Mouse (Mus musculus) MEL (cell line): ENCODE measurements at regions not wholly inside any gene's neighbourhood (a gene's known extent, or its start where the extent isn't known, plus 50 kb on each side); places are given as distances from the start of the nearest gene placed in this dataset.

Source experiments
- DNase-seq: peaks from one replicate; pipeline ENCODE4 v3.0.0; 2011; ENCODE audit warnings: low read depth, low spot score
- H3K27ac ChIP-seq: 2 replicates; pipeline ENCODE4 v1.5.1; 2012; ENCODE audit warnings: low read depth, mild to moderate bottlenecking, control low read depth, low read length, moderate library complexity; ENCODE audit not compliant: control insufficient read depth
- H3K27me3 ChIP-seq, 2 experiments: fragments of 150-350 bp in 1 of 2; sonication (generic) in 1 of 2; 2 replicates each; pipeline ENCODE4 v1.6.1; 2012; ENCODE audit warnings: low read length in 2 of 2, mild to moderate bottlenecking in 2 of 2, improper control_type of control experiment in 1 of 2, moderate library complexity in 1 of 2; ENCODE audit not compliant: insufficient read depth in 2 of 2, control insufficient read depth in 1 of 2
- H3K36me3 ChIP-seq, 2 experiments: 2 replicates each; pipeline ENCODE4 v1.6.1; 2012 to 2014; ENCODE audit warnings: low read length in 2 of 2, improper control_type of control experiment in 1 of 2, inconsistent platforms in 1 of 2, mild to moderate bottlenecking in 1 of 2; ENCODE audit not compliant: insufficient read depth in 2 of 2, control insufficient read depth in 1 of 2
- H3K4me1 ChIP-seq, 2 experiments: fragments of 150-350 bp in 1 of 2; sonication (generic) in 1 of 2; 2 replicates each; pipeline ENCODE4 v1.6.1; 2012; ENCODE audit warnings: low read length in 2 of 2, improper control_type of control experiment in 1 of 2, mild to moderate bottlenecking in 1 of 2; ENCODE audit not compliant: insufficient read depth in 2 of 2, control insufficient read depth in 1 of 2
- H3K4me3 ChIP-seq, 2 experiments: fragments of 150-350 bp in 1 of 2; sonication (generic) in 1 of 2; 2 replicates each; pipeline ENCODE4 v1.5.1; 2012; ENCODE audit warnings: low read depth in 2 of 2, low read length in 2 of 2, mild to moderate bottlenecking in 2 of 2, moderate library complexity in 2 of 2, control low read depth in 1 of 2, improper control_type of control experiment in 1 of 2; ENCODE audit not compliant: control insufficient read depth in 1 of 2, insufficient read depth in 1 of 2
- H3K79me2 ChIP-seq: 2 replicates; pipeline ENCODE4 v1.6.1; 2012; ENCODE audit warnings: mild to moderate bottlenecking, low read length, moderate library complexity; ENCODE audit not compliant: control insufficient read depth, poor library complexity, insufficient read depth
- H3K9ac ChIP-seq: 2 replicates; pipeline ENCODE4 v1.6.1; 2012; ENCODE audit warnings: low read depth, mild to moderate bottlenecking, control low read depth, low read length, moderate library complexity; ENCODE audit not compliant: control insufficient read depth, poor library complexity, severe bottlenecking
- H3K9me3 ChIP-seq: fragments of 150-350 bp; sonication (generic); replicated peaks from 2 replicates; pipeline ENCODE4 v1.6.1; 2012; ENCODE audit warnings: mild to moderate bottlenecking, low read length, improper control_type of control experiment, moderate library complexity; ENCODE audit not compliant: insufficient read depth
- CHD1 ChIP-seq: IDR thresholded peaks from 2 replicates; pipeline ENCODE4 v1.6.1; 2012; ENCODE audit warnings: low read depth, mild to moderate bottlenecking, inconsistent platforms, low read length, improper control_type of control experiment
- EP300 ChIP-seq, 2 experiments: IDR thresholded peaks; 2 replicates each; pipeline ENCODE4 v1.6.1; 2011; ENCODE audit warnings: improper control_type of control experiment in 2 of 2, low read length in 2 of 2, low read depth in 1 of 2, mild to moderate bottlenecking in 1 of 2
- ETS1 ChIP-seq: IDR thresholded peaks from 2 replicates; pipeline ENCODE4 v1.6.1; 2012; ENCODE audit warnings: low read depth, mild to moderate bottlenecking, inconsistent platforms, low read length, improper control_type of control experiment, moderate library complexity
- GATA1 ChIP-seq: IDR thresholded peaks from 2 replicates; pipeline ENCODE4 v1.6.1; 2011; ENCODE audit warnings: low read depth, low read length, improper control_type of control experiment
- HCFC1 ChIP-seq: IDR thresholded peaks from 2 replicates; pipeline ENCODE4 v1.6.1; 2012; ENCODE audit warnings: low read depth, mild to moderate bottlenecking, inconsistent platforms, low read length, improper control_type of control experiment, moderate library complexity
- JUND ChIP-seq: IDR thresholded peaks from 2 replicates; pipeline ENCODE4 v1.6.1; 2011; ENCODE audit warnings: low read depth, mild to moderate bottlenecking, improper control_type of control experiment, low read length
- KAT2A ChIP-seq: conservative IDR thresholded peaks from 2 replicates; pipeline ENCODE4 v1.6.1; 2012; ENCODE audit warnings: low read depth, low read length, improper control_type of control experiment, inconsistent platforms
- MAFK ChIP-seq: IDR thresholded peaks from 2 replicates; pipeline ENCODE4 v1.6.1; 2011; ENCODE audit warnings: low read depth, mild to moderate bottlenecking, low read length, improper control_type of control experiment, borderline replicate concordance
- MAZ ChIP-seq: IDR thresholded peaks from 2 replicates; pipeline ENCODE4 v1.6.1; 2012; ENCODE audit warnings: low read depth, mild to moderate bottlenecking, inconsistent platforms, low read length, improper control_type of control experiment
- MXI1 ChIP-seq: IDR thresholded peaks from 2 replicates; pipeline ENCODE4 v1.6.1; 2011; ENCODE audit warnings: mild to moderate bottlenecking, low read depth, low read length, improper control_type of control experiment
- NRF1 ChIP-seq: IDR thresholded peaks from 2 replicates; pipeline ENCODE4 v1.6.1; 2014; ENCODE audit warnings: low read depth, mild to moderate bottlenecking, inconsistent platforms, low read length, improper control_type of control experiment, moderate library complexity; ENCODE audit not compliant: poor library complexity, insufficient read depth, severe bottlenecking
- POLR2A ChIP-seq, 2 experiments: IDR thresholded peaks; 2 replicates each; pipeline ENCODE4 v1.6.1; 2011 to 2012; ENCODE audit warnings: low read length in 2 of 2, mild to moderate bottlenecking in 2 of 2, control low read depth in 1 of 2, improper control_type of control experiment in 1 of 2, low read depth in 1 of 2, moderate library complexity in 1 of 2; ENCODE audit not compliant: control insufficient read depth in 1 of 2, insufficient read depth in 1 of 2, poor library complexity in 1 of 2
- POLR2AphosphoS2 ChIP-seq: IDR thresholded peaks from 2 replicates; pipeline ENCODE4 v1.6.1; 2011; ENCODE audit warnings: low read length, improper control_type of control experiment
- TAL1 ChIP-seq: IDR thresholded peaks from 2 replicates; pipeline ENCODE4 v1.6.1; 2012; ENCODE audit warnings: mild to moderate bottlenecking, inconsistent platforms, low read length, moderate library complexity, mixed read lengths
- UBTF ChIP-seq: IDR thresholded peaks from 2 replicates; pipeline ENCODE4 v1.6.1; 2012; ENCODE audit warnings: low read depth, mild to moderate bottlenecking, inconsistent platforms, low read length, improper control_type of control experiment, moderate library complexity, borderline replicate concordance; ENCODE audit not compliant: insufficient read depth
- USF1 ChIP-seq: IDR thresholded peaks from 2 replicates; pipeline ENCODE4 v1.6.1; 2014; ENCODE audit warnings: low read depth, mild to moderate bottlenecking, inconsistent platforms, low read length, improper control_type of control experiment, moderate library complexity

- Histone ChIP-seq H3K9me3 (no peaks in the 10 kb centered on the region), H3K27ac (no peak overlapping the region), H3K27me3 (no peaks in the 10 kb centered on the region; a peak in 1 of 4 replicates), H3K36me3 (no peaks in the 10 kb centered on the region), H3K79me2 (no peaks in the 10 kb centered on the region), H3K9ac (no peak overlapping the region), H3K4me1 (no peaks in the 10 kb centered on the region), H3K4me3 (no peak overlapping the region)
- no peak for DNase-seq
- TF ChIP-seq MXI1: no peak
- TF ChIP-seq UBTF: no peak
- TF ChIP-seq USF1: no peak
Measured at GRCm38 (mm10) chr10:23534636-23535035, 184.1 kb upstream of the Eya4 start.

DNA sequence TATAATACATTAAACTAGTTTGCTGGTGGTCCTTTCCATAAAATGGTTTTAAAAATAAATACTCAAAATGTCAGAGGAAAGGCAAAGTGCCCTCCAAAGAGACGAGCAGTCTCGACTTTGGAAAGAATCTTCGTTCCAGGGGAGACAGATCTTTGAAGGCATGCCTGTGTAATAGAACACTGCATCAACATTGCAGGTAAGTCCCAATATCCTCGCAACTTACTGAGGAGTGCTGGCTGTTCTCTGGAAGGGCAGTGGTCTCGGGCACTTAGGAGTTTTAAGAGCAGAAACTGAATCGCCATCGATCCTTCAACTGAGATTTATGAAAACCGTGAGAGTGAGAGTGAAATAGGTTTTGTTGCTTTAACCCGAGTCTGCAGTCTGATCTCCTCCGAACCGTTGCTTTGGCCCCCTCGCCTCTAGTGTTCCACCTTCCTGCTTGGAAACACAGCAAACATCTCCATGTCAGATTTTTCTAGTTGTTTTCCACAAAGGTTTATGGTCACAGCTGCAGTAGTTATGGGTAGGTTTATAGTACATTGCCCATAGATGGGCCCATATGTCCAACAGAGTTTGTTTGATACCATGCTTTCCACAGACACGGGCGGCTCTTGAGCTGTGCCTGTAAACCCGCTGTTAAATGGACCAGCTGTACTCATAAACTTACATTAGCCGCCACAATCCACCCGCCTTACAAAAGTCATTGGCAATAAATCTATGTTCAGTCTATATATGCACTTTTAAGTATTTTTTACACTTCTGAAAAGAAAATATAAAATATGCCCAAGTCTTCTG is 181.6 kb upstream of the Eya4 start:
- Histone ChIP-seq H3K36me3 (no peaks in the 10 kb centered on the region), H3K9me3 (no peaks in the 10 kb centered on the region), H3K79me2 (no peaks in the 10 kb centered on the region), H3K4me3 (no peak overlapping the region), H3K9ac (no peak overlapping the region), H3K27me3 (no peaks in the 10 kb centered on the region; a peak in 1 of 4 replicates), H3K4me1 (no peaks in the 10 kb centered on the region), H3K27ac (no peak overlapping the region)
- no peak for DNase-seq
- TF ChIP-seq NRF1 (no peak), POLR2A (IDR thresholded peaks at IDR 0.05; ENCODE audit: control insufficient read depth in 1 of 2, insufficient read depth in 1 of 2, low read depth in 1 of 2, low read length in 2 of 2, poor library complexity in 1 of 2) (no peak), POLR2AphosphoS2 (no peak), UBTF (no peak), HCFC1 (no peak), CHD1 (no peak), JUND (no peak), MAFK (no peak), KAT2A (no peak), MAZ (no peak), MXI1 (no peak), TAL1 (no peak), EP300 (IDR thresholded peaks at IDR 0.05; ENCODE audit: low read depth in 1 of 2, low read length in 2 of 2) (no peak), ETS1 (no peak), GATA1 (no peak)
